Mouse (Mus musculus): Measurements from ENCODE around the gene Mbnl2.

DNA sequence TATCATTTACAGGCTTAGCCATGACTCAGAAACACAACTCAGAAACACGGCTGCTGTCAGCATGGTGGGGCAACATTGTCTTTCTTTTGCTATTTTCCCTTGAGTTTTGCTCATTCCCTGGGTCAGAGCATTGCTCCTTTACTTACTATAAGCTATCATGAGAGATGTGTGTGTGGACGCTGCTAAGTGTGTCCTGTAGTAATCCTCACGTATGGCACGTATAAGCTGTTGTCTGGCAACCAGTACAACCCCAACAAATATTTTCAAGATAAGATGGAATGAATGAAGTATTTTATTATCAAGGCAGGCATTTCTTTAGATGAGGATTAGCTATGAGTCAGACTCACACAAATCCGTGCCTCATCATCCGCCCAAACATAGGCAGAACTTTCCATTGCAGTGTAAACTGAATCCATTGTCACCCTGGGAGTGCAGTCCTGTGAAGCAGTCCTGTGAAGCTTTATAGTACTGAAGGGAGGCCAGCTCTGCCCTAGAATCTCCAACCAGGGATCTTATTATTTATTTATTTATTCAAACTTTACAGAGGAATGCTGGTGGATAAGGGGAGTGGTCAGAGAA, 17.2 kb downstream of the Mbnl2 start:
- TF ChIP-seq CTCF (IDR thresholded peaks at IDR 0.05; ENCODE audit: low read depth, low read length), result no peak
- TF ChIP-seq POLR2A (IDR thresholded peaks at IDR 0.05; ENCODE audit: borderline replicate concordance, low read depth, low read length), result no peak
